Mouse (Mus musculus): ENCODE results near the gene Rasa2. TPM values are rescaled to one million over a fixed set of nuclear protein-coding genes. Genes with fewer than 3 reads are reported as not detected.

The Rasa2 gene
- 15.9 and 19.4 TPM in 2 replicates for polyA plus RNA-seq (2015; fragmentation: Nextera tagmentation; extraction: Ambion mirVana)

GRCm38 (mm10) chr9:96631389-96632072 lies at the start of gene Rasa2:
Rasa2 (minus strand) TSS chr9:96631617.

DNA sequence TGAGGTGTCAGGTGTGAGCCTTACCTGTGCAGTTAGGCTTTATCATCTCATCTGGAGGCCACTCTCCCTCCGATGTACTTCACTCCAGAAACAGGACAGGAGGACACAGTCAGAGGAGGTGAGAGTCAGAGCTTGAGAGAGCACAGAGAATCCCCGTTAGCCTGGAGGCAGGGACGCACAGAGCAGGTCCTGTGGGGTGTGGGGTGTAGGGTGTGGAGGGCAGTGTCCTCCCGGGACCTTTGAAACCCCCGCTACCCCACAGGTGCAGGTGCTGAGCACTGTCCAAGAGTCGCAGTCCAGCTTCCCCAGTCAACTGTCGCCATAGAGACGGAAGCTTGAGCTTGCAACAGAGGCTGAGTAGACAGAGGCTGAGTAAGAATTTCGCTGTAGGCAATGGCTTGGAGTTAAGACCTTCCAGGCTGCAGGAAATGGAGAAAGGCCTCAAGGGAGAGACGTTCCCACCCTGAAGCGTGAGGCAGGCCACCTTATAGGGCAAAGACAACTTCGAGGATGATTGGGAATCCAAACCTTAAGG lies 106.4 kb downstream of the Rasa2 start, which contains the start of gene Gm28729:
Gm28729 (minus strand) TSS at position 293 of the 535 bp plus-strand sequence.

Other genes starting within 250 kb of the Rasa2 start
- 152 and 154 TPM in 2 replicates for gene Rnf7, start 152.9 kb downstream of the Rasa2 start, polyA plus RNA-seq (2015; fragmentation: Nextera tagmentation; extraction: Ambion mirVana)
- gene Gm28729, start 106.4 kb downstream of the Rasa2 start, polyA plus RNA-seq (2015; fragmentation: Nextera tagmentation; extraction: Ambion mirVana), result 8.0 and 8.5 TPM in 2 replicates
- gene Zbtb38, start 121.2 kb upstream of the Rasa2 start, polyA plus RNA-seq (2015; fragmentation: Nextera tagmentation; extraction: Ambion mirVana), result 17.2 and 18.0 TPM in 2 replicates